Mouse (Mus musculus): ENCODE measurements around the gene Ank2. TPM values are rescaled to one million over a fixed set of nuclear protein-coding genes. Genes with fewer than 3 reads are reported as not detected.

Ank2 gene
- total and polyA plus RNA-seq, 3 experiments = 96.1 to 290 (median 269) TPM

GRCm38 (mm10) chr3:127131048-127131447, 368.1 kb downstream of the Ank2 start:
- no peak for DNase-seq
- no peak for TF ChIP-seq EP300 (IDR thresholded peaks at IDR 0.05; ENCODE audit: insufficient read depth, low read depth, low read length)
- no peak for TF ChIP-seq POLR2A (IDR thresholded peaks at IDR 0.05; ENCODE audit: insufficient read depth, low read depth, low read length)
- no peak for TF ChIP-seq CTCF (IDR thresholded peaks at IDR 0.05)
- Histone ChIP-seq H3K4me3 (no peak overlapping the region), H3K36me3 (ENCODE audit: control insufficient read depth, insufficient read depth, low read length) (no peaks in the 10 kb centered on the region), H3K4me1 (ENCODE audit: control insufficient read depth, insufficient read depth, low read length) (no peaks in the 10 kb centered on the region), H3K79me2 (replicated peaks; ENCODE audit: control insufficient read depth, insufficient read depth, low read length) (no peaks in the 10 kb centered on the region), H3K9ac (ENCODE audit: low read depth, low read length) (no peak overlapping the region), H3K27ac (no peak overlapping the region), H3K27me3 (ENCODE audit: control insufficient read depth, insufficient read depth, low read length) (no peaks in the 10 kb centered on the region)
- intact Hi-C loops (cut with DNase I) = no loop called here
- WGBS = 86% methylated on average over 3 of the region's 3 CpGs

DNA sequence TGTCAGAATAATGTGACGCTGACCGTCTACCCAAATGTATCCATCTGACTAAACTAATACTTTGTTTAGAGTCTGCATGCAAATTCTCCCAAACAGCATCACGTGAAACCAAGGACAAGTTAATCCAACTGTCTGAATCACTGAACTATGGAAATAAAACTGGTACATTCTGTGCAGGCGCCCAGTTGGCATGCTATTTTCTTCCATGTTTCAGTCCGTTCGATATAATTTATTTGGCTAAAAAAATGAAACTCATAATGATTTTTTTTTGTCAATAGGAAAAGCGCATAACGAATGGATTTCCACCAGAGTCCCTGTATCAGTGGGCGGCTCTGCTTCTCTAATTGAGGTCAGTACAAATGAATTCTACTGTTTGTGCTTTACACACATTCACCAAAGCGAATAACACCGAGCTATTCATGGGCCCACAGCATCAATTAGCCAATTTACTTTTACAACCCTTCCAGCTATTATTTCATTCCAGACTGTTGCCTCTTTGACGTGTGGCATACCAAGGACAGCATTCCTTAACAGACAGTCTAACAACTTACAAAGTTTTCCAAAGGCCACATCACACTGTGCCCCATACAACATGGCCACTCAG, 368.9 kb downstream of the Ank2 start:
- Histone ChIP-seq H3K27me3 (ENCODE audit: control insufficient read depth, insufficient read depth, low read length) (no peaks in the 10 kb centered on the region), H3K9ac (ENCODE audit: low read depth, low read length) (no peak overlapping the region), H3K79me2 (replicated peaks; ENCODE audit: control insufficient read depth, insufficient read depth, low read length) (no peaks in the 10 kb centered on the region), H3K4me1 (ENCODE audit: control insufficient read depth, insufficient read depth, low read length) (no peaks in the 10 kb centered on the region; the same call in 1 of the 2 replicates), H3K27ac (no peak overlapping the region), H3K36me3 (ENCODE audit: control insufficient read depth, insufficient read depth, low read length) (no peaks in the 10 kb centered on the region), H3K4me3 (no peak overlapping the region)
- DNase-seq = no peak
- WGBS = 91% methylated on average over 12 of the region's 12 CpGs
- intact Hi-C loops (cut with DNase I) = no loop called here
- TF ChIP-seq POLR2A (IDR thresholded peaks at IDR 0.05; ENCODE audit: insufficient read depth, low read depth, low read length) (no peak), CTCF (IDR thresholded peaks at IDR 0.05) (no peak), EP300 (IDR thresholded peaks at IDR 0.05; ENCODE audit: insufficient read depth, low read depth, low read length) (no peak)

- WGBS = 45% methylated on average over 1 of the region's 1 CpGs
- H3K79me2 ChIP-seq (replicated peaks; ENCODE audit: control insufficient read depth, insufficient read depth, low read length) = no peaks in the 10 kb centered on the region
- H3K36me3 ChIP-seq (ENCODE audit: control insufficient read depth, insufficient read depth, low read length) = no peaks in the 10 kb centered on the region
- TF ChIP-seq CTCF (IDR thresholded peaks at IDR 0.05) (no peak), EP300 (IDR thresholded peaks at IDR 0.05; ENCODE audit: insufficient read depth, low read depth, low read length) (no peak), POLR2A (IDR thresholded peaks at IDR 0.05; ENCODE audit: insufficient read depth, low read depth, low read length) (no peak)
- H3K27ac ChIP-seq = no peak overlapping the region
- intact Hi-C loops (cut with DNase I) = no loop called here
- H3K9ac ChIP-seq (ENCODE audit: low read depth, low read length) = no peak overlapping the region
- H3K4me1 ChIP-seq (ENCODE audit: control insufficient read depth, insufficient read depth, low read length) = no peaks in the 10 kb centered on the region; the same call in 1 of the 2 replicates
- H3K27me3 ChIP-seq (ENCODE audit: control insufficient read depth, insufficient read depth, low read length) = no peaks in the 10 kb centered on the region
- DNase-seq = no peak
- no peak overlapping the region for H3K4me3 ChIP-seq
Measured at GRCm38 (mm10) chr3:127129750-127130149, 369.4 kb downstream of the Ank2 start.

GRCm38 (mm10) chr3:127127611-127128010, 371.5 kb downstream of the Ank2 start:
- no peak for TF ChIP-seq EP300 (IDR thresholded peaks at IDR 0.05; ENCODE audit: insufficient read depth, low read depth, low read length)
- TF ChIP-seq CTCF (IDR thresholded peaks at IDR 0.05) = no peak
- no peak for TF ChIP-seq POLR2A (IDR thresholded peaks at IDR 0.05; ENCODE audit: insufficient read depth, low read depth, low read length)
- intact Hi-C loops (cut with DNase I) = no loop called here

GRCm38 (mm10) chr3:127126220-127126619, 372.9 kb downstream of the Ank2 start:
- Histone ChIP-seq H3K9ac (ENCODE audit: low read depth, low read length) (no peak overlapping the region), H3K4me1 (ENCODE audit: control insufficient read depth, insufficient read depth, low read length) (no peaks in the 10 kb centered on the region; the same call in 1 of the 2 replicates), H3K79me2 (replicated peaks; ENCODE audit: control insufficient read depth, insufficient read depth, low read length) (no peaks in the 10 kb centered on the region), H3K36me3 (ENCODE audit: control insufficient read depth, insufficient read depth, low read length) (peaks cover 2% of the 10 kb centered on the region; the same call in 1 of the 2 replicates), H3K27ac (no peak overlapping the region), H3K4me3 (no peak overlapping the region), H3K27me3 (ENCODE audit: control insufficient read depth, insufficient read depth, low read length) (no peaks in the 10 kb centered on the region)
- intact Hi-C loops (cut with DNase I) = no loop called here
- WGBS = 54% methylated on average over 3 of the region's 3 CpGs
- no peak for DNase-seq
- TF ChIP-seq POLR2A (IDR thresholded peaks at IDR 0.05; ENCODE audit: insufficient read depth, low read depth, low read length) (no peak), CTCF (IDR thresholded peaks at IDR 0.05) (no peak), EP300 (IDR thresholded peaks at IDR 0.05; ENCODE audit: insufficient read depth, low read depth, low read length) (no peak)

More at GRCm38 (mm10) chr3:127127611-127128010, 371.5 kb downstream of the Ank2 start:
- H3K79me2 ChIP-seq (replicated peaks; ENCODE audit: control insufficient read depth, insufficient read depth, low read length) = no peaks in the 10 kb centered on the region
- H3K4me1 ChIP-seq (ENCODE audit: control insufficient read depth, insufficient read depth, low read length) = no peaks in the 10 kb centered on the region; the same call in 1 of the 2 replicates
- H3K36me3 ChIP-seq (ENCODE audit: control insufficient read depth, insufficient read depth, low read length) = peaks cover 2% of the 10 kb centered on the region; the same call in 1 of the 2 replicates
- H3K4me3 ChIP-seq = no peak overlapping the region
- 53% methylated on average over 1 of the region's 1 CpGs for WGBS
- no peak overlapping the region for H3K9ac ChIP-seq (ENCODE audit: low read depth, low read length)
- no peaks in the 10 kb centered on the region for H3K27me3 ChIP-seq (ENCODE audit: control insufficient read depth, insufficient read depth, low read length)
- no peak for DNase-seq
- no peak overlapping the region for H3K27ac ChIP-seq

DNA sequence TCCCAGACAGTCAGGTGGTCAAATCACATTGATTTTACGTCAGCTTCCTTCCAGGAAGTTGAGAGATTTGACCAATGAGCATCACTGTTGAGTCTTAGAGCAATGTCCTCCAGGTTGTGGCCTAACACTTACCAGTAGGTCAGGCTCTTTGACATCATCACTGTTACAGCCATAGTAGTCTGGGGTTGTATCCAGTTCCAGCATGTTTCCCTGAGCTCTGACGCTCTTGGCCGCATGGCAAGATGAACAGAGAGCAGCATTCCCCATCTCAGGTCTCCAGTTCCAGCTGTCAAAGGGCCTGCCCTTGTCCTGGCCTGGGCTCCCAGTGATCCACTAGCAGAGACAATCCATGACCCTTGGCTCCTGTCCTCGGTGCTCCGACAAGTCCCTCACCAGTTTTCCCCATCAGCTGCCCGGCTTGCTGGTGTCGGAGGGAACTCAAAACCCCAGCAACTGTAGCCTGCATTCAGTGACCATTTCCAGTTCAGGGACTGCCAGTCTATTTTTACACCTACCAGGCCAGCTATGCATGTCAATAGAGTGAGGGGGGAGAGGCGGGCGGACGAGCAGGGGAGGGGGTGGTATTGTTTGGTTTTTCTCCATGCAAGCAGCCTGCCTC, 374.7 kb downstream of the Ank2 start:
- intact Hi-C loops (cut with DNase I) = no loop called here
- Histone ChIP-seq H3K9ac (ENCODE audit: low read depth, low read length) (no peak overlapping the region), H3K4me1 (ENCODE audit: control insufficient read depth, insufficient read depth, low read length) (no peaks in the 10 kb centered on the region; the same call in 1 of the 2 replicates), H3K36me3 (ENCODE audit: control insufficient read depth, insufficient read depth, low read length) (peaks cover 2% of the 10 kb centered on the region; the same call in 1 of the 2 replicates), H3K27ac (peak overlapping the region; percentile 88), H3K4me3 (peak overlapping the region; percentile 39; the same call in 1 of the 2 replicates), H3K79me2 (replicated peaks; ENCODE audit: control insufficient read depth, insufficient read depth, low read length) (no peaks in the 10 kb centered on the region), H3K27me3 (ENCODE audit: control insufficient read depth, insufficient read depth, low read length) (no peaks in the 10 kb centered on the region)
- peak; percentile 39 to 41 for DNase-seq
- TF ChIP-seq EP300 (IDR thresholded peaks at IDR 0.05; ENCODE audit: insufficient read depth, low read depth, low read length) (no peak), POLR2A (IDR thresholded peaks at IDR 0.05; ENCODE audit: insufficient read depth, low read depth, low read length) (no peak), CTCF (IDR thresholded peaks at IDR 0.05) (no peak)
- WGBS = 38% methylated on average over 10 of the region's 10 CpGs

Data from heart, adult 2 months (tissue).